Comparison of ENCODE assay signal across 9 mouse cellular contexts in the genomic region with DNA sequence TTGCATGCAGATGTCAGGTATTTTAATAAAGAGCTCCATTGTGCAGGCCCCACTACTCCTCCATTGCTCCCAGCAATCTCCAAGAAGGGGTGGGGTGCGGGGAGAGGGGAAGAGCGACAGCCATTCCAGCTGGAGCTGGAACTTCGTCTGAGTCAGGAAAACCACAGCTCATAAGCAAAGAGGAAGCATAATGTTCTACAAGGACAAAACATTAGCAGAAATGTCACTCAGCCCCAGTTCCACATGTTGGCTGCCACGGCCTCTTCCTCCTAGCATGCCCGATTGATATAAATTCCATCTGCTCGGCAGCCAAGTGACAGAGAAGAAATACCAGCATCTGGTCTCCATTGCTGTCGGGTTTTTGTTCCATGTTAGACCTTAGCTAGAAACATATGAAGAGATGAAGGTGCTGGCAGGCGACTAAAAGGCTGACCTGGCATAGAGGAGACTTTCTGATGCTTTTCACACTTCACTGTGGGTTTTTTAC.
DNase-seq lines count a peak whose midpoint lies in the region; ATAC-seq lines count a peak whose summit lies in the region.
"Had no signal": no experiment of that assay in that cellular context is flagged by ENCODE, and none has a peak within 500 bp of the region (broad histone marks: within the 10 kb centered on the region; RNA-seq: fewer than 3 reads in every experiment).

No protein-coding gene starts in this region.

- no peaks in the 10 kb centered on the region for H3K9me3 ChIP-seq in forebrain, embryonic 12.5 days
- H3K9me3 ChIP-seq in limb, embryonic 13.5 days: no peaks in the 10 kb centered on the region
- H3K9me3 ChIP-seq in intestine, embryonic 15.5 days: no peaks in the 10 kb centered on the region
- H3K9me3 ChIP-seq: heart, embryonic 13.5 days had no signal

- no peaks in the 10 kb centered on the region for H3K36me3 ChIP-seq in forebrain, embryonic 12.5 days (replicated peaks)
- H3K36me3 ChIP-seq in limb, embryonic 13.5 days: no peaks in the 10 kb centered on the region
- no peaks in the 10 kb centered on the region for H3K36me3 ChIP-seq in intestine, embryonic 15.5 days
- H3K36me3 ChIP-seq: heart, embryonic 13.5 days had no signal

- H3K4me2 ChIP-seq in forebrain, embryonic 12.5 days: no peak overlapping the region
- peak overlapping the region; percentile 39 for H3K4me2 ChIP-seq in limb, embryonic 13.5 days (replicated peaks)
- no peak overlapping the region for H3K4me2 ChIP-seq in intestine, embryonic 15.5 days (replicated peaks)
- H3K4me2 ChIP-seq: heart, embryonic 13.5 days had no signal

- H3K4me1 ChIP-seq in forebrain, embryonic 12.5 days: peaks cover 9% of the 10 kb centered on the region
- peaks cover 45% of the 10 kb centered on the region for H3K4me1 ChIP-seq in limb, embryonic 13.5 days
- no peaks in the 10 kb centered on the region for H3K4me1 ChIP-seq in intestine, embryonic 15.5 days (replicated peaks)

- H3K9ac ChIP-seq in forebrain, embryonic 12.5 days: no peak overlapping the region
- H3K9ac ChIP-seq in limb, embryonic 13.5 days: no peak overlapping the region
- H3K9ac ChIP-seq in intestine, embryonic 15.5 days: no peak overlapping the region
- H3K9ac ChIP-seq: heart, embryonic 13.5 days had no signal

- WGBS in forebrain, embryonic 12.5 days: 54% methylated on average over 8 of the region's 8 CpGs
- 10% methylated on average over 8 of the region's 8 CpGs for WGBS in limb, embryonic 13.5 days
- 43% methylated on average over 8 of the region's 8 CpGs for WGBS in intestine, embryonic 15.5 days

- no peak overlapping the region for H3K4me3 ChIP-seq in forebrain, embryonic 12.5 days (replicated peaks)
- no peak overlapping the region for H3K4me3 ChIP-seq in limb, embryonic 13.5 days
- H3K4me3 ChIP-seq in intestine, embryonic 15.5 days (replicated peaks): no peak overlapping the region
- H3K4me3 ChIP-seq: heart, embryonic 13.5 days had no signal

- no peaks in the 10 kb centered on the region for H3K27me3 ChIP-seq in forebrain, embryonic 12.5 days
- no peaks in the 10 kb centered on the region for H3K27me3 ChIP-seq in limb, embryonic 13.5 days
- no peaks in the 10 kb centered on the region for H3K27me3 ChIP-seq in intestine, embryonic 15.5 days (replicated peaks)
- H3K27me3 ChIP-seq: heart, embryonic 13.5 days had no signal

- ATAC-seq in forebrain, embryonic 12.5 days (ENCODE audit: low FRiP score): no peak
- ATAC-seq in limb, embryonic 13.5 days (ENCODE audit: low FRiP score, low read depth): peak; percentile 80
- no peak for ATAC-seq in intestine, embryonic 15.5 days
- ATAC-seq in erythroid progenitor cell, adult 5-6 weeks (replicated peaks; ENCODE audit: low FRiP score, poor library complexity, severe bottlenecking): no peak

- peak overlapping the region; percentile 36; the same call in 1 of the 2 replicates for H3K27ac ChIP-seq in forebrain, embryonic 12.5 days
- peak overlapping the region; percentile 79 for H3K27ac ChIP-seq in limb, embryonic 13.5 days
- H3K27ac ChIP-seq in intestine, embryonic 15.5 days: no peak overlapping the region
- H3K27ac ChIP-seq: heart, embryonic 13.5 days had no signal

- DNase-seq in adrenal gland, postnatal 10 days: peak; percentile 11
- DNase-seq in adrenal gland, adult 18-20 months (ENCODE audit: low spot score in 2 of 2): no peak
- DNase-seq in 3T3-L1 (ENCODE audit: low read depth, low spot score): peak; percentile 34
- no peak for DNase-seq in thymus, postnatal 4 days

Comparison
In these comparisons a context has a peak if more than half of its experiments do, and no peak if none do; other contexts are left out.
1. DNase-seq: peak in adrenal gland, postnatal 10 days (single experiment) and 3T3-L1 (single experiment); none in adrenal gland, adult 18-20 months (0 of 2) and thymus, postnatal 4 days (single experiment).